Mouse (Mus musculus) cerebellum, adult 2 months (tissue): ENCODE measurements around the gene Stt3b. TPM values are rescaled to one million over a fixed set of nuclear protein-coding genes. Genes with fewer than 3 reads are reported as not detected.

Experiments
- DNase-seq, 2 experiments: peaks; one replicate each; pipeline ENCODE4 v3.0.0; 2021
- H3K27ac ChIP-seq: fragments of 200-500 bp; 2 replicates; pipeline ENCODE4 v1.5.1; 2012; ENCODE audit warnings: low read length, control low read depth, inconsistent platforms; ENCODE audit not compliant: insufficient read depth
- H3K27me3 ChIP-seq: fragments of 200-500 bp; 2 replicates; pipeline ENCODE4 v1.6.1; 2012; ENCODE audit warnings: inconsistent platforms, mild to moderate bottlenecking, low read length, moderate library complexity; ENCODE audit not compliant: control insufficient read depth, insufficient read depth
- H3K4me1 ChIP-seq: fragments of 200-500 bp; 2 replicates; pipeline ENCODE4 v1.6.1; 2011; ENCODE audit warnings: low read length; ENCODE audit not compliant: control insufficient read depth, insufficient read depth
- H3K4me3 ChIP-seq: fragments of 200-500 bp; replicated peaks from 2 replicates; pipeline ENCODE3; 2011; ENCODE audit warnings: mild to moderate bottlenecking, low read depth, low read length, control low read depth; ENCODE audit not compliant: insufficient read depth
- CTCF ChIP-seq: fragments of 200-500 bp; IDR thresholded peaks from 2 replicates; pipeline ENCODE4 v1.5.1; 2011; ENCODE audit warnings: low read depth, mild to moderate bottlenecking, control low read depth, low read length, moderate library complexity, borderline replicate concordance; ENCODE audit not compliant: insufficient read depth
- POLR2A ChIP-seq: fragments of 200-500 bp; IDR thresholded peaks from 2 replicates; pipeline ENCODE4 v1.6.1; 2011; ENCODE audit warnings: low read length, control low read depth, borderline replicate concordance; ENCODE audit not compliant: insufficient read depth
- WGBS: fragments of 180-500 bp; shearing (Covaris S2); methylation state at CpG from one replicate; pipeline ENCODE4 v1.1.7; 2018; 5-methylcytosine and 5-hydroxymethylcytosine counted together
- polyA plus RNA-seq: library from polyadenylated mRNA; depleted of rRNA; stranded (reverse); fragments of >200 nt; gene quantifications from 2 replicates; pipeline ENCODE4 v1.2.3, GENCODE M21; 2012

Gene Stt3b
- polyA plus RNA-seq, 1 experiment = 37.2 TPM

DNA sequence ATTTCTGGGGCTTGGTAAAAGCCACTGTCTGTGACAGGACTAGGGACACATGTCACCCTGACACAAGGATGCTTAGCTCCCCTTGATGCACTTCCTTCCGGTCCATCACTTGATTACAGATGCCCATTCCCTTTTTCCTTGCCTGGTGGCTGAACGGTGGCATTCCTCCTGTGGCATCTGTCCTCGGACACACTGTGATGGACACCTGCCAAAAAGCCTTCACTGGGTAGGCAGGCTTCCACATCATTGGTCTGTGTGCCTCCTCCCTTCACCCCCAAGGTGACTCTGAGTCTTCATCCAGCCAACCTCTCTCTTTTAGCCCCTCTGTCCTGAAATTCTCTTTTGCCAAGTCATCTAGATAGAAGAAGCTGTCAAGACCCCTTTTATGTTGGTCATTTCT, 78.7 kb downstream of the Stt3b start:
- Histone ChIP-seq H3K4me1 (peaks cover 6% of the 10 kb centered on the region; the same call in 1 of the 2 replicates), H3K27me3 (no peaks in the 10 kb centered on the region), H3K4me3 (no peak overlapping the region), H3K27ac (no peak overlapping the region)
- DNase-seq = no peak
- TF ChIP-seq POLR2A (no peak), CTCF (no peak)
- 36% methylated on average over 3 of the region's 3 CpGs for WGBS

DNA sequence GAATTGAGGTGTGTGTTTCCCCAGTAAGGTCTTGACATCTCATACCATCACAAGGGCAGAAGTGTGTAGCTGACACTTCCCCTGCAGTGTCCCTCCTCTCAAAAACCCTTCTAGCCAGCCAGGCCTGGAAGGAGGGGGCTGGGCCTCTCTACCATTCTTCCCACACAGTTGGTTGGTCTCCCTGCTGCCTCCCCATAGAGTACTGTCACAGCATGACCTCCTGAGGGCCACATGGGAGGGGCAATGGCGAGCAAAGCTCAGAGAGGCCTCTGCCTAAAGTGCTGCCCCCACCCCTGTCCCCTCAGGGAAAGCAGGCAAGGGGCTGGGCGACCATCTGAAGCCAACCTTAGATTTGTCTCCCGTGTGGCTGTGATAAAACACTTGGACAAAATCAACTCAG, 80.1 kb downstream of the Stt3b start:
- WGBS = 57% methylated on average over 3 of the region's 3 CpGs
- no peak for DNase-seq
- peaks cover 6% of the 10 kb centered on the region; the same call in 1 of the 2 replicates for H3K4me1 ChIP-seq
- H3K27ac ChIP-seq = no peak overlapping the region
- no peaks in the 10 kb centered on the region for H3K27me3 ChIP-seq
- TF ChIP-seq CTCF = no peak
- TF ChIP-seq POLR2A = no peak
- H3K4me3 ChIP-seq = no peak overlapping the region

DNA sequence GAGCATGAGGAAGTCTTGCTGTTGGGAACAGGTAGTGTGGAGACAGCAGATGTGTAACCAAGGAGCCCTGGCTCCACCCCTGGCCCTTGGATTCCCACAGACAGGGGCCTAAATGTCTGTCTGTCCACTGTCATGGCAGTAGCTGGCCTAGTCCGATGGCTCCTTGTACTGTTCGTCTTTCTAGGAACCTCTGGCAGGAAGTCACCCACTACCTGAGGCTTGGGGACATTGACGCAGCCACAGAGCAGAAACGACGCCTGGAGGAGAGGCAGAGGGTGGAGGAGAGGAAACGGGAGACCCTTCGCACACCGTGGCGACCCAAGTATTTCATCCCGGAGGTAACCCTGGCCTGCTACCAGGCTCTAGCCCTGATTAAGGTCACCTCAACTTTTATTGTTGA, 80.5 kb downstream of the Stt3b start:
- no peak for TF ChIP-seq CTCF
- no peak for TF ChIP-seq POLR2A
- no peak overlapping the region for H3K4me3 ChIP-seq
- peaks cover 6% of the 10 kb centered on the region; the same call in 1 of the 2 replicates for H3K4me1 ChIP-seq
- WGBS = 87% methylated on average over 10 of the region's 10 CpGs
- no peak overlapping the region for H3K27ac ChIP-seq
- H3K27me3 ChIP-seq = no peaks in the 10 kb centered on the region
- no peak for DNase-seq

- no peak for DNase-seq
- whole genome bisulfite sequencing = 72% methylated on average over 4 of the region's 4 CpGs
- no peaks in the 10 kb centered on the region for H3K27me3 ChIP-seq
- no peak overlapping the region for H3K27ac ChIP-seq
- TF ChIP-seq CTCF = no peak
- no peak for TF ChIP-seq POLR2A
- no peak overlapping the region for H3K4me3 ChIP-seq
- H3K4me1 ChIP-seq = peaks cover 4% of the 10 kb centered on the region; the same call in 1 of the 2 replicates
Observed at GRCm38 (mm10) chr9:115229145-115229544, 81.1 kb downstream of the Stt3b start.

- no peak overlapping the region for H3K4me3 ChIP-seq
- no peak for TF ChIP-seq CTCF
- 38% methylated on average over 7 of the region's 7 CpGs for WGBS
- no peaks in the 10 kb centered on the region for H3K4me1 ChIP-seq
- no peaks in the 10 kb centered on the region for H3K27me3 ChIP-seq
- H3K27ac ChIP-seq = no peak overlapping the region
- DNase-seq = no peak
Observed at GRCm38 (mm10) chr9:115224744-115225354, 85.4 kb downstream of the Stt3b start.

DNA sequence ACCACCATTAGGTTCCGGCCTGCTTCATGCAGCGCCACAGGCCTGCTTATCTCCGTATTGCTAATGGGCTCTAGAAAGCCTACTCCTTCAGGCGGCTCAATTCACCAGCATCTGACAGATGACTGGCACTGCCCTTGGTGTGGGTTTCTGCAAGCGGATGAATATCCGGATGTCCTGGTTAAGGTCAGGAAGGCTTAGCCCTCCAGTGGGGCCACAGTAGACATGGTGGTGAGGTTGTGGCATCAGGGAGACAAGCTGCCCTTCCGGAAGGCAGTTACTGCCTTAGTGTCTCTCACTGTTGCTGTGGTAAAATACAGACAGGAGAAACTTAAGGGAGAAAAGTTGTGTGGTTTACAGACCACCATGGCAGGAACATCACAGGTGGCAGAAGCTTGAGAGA, 89.0 kb downstream of the Stt3b start:
- WGBS = 96% methylated on average over 7 of the region's 7 CpGs

DNA sequence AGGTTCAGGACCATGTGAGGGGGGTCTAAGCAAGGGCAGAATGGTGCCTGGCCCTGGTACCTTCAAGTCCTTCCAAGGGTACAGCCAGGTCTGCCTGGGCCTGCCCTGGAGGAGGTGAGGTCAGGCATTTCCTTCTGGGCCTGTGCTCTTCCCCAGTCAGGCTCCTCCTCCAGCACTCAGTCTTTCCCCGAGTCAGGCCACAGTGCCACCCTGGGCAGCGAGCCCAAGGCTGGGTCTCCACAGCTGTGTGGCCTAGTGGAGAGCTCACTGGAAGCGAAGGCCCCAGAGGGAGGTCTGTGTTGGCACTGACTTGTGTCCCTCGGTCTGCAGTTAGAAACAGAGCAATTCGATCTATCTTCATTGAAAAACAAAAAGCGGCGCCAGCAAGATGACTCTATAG, 89.8 kb downstream of the Stt3b start:
- TF ChIP-seq CTCF = no peak
- TF ChIP-seq POLR2A = no peak
- 41% methylated on average over 7 of the region's 7 CpGs for WGBS
- no peak for DNase-seq
- H3K4me1 ChIP-seq = no peaks in the 10 kb centered on the region; the same call in 1 of the 2 replicates
- no peak overlapping the region for H3K4me3 ChIP-seq
- no peak overlapping the region for H3K27ac ChIP-seq
- H3K27me3 ChIP-seq = no peaks in the 10 kb centered on the region

More for the DNA sequence above, 89.0 kb downstream of the Stt3b start:
- Histone ChIP-seq H3K27me3 (no peaks in the 10 kb centered on the region), H3K4me1 (no peaks in the 10 kb centered on the region), H3K27ac (no peak overlapping the region), H3K4me3 (no peak overlapping the region)
- no peak for DNase-seq
- TF ChIP-seq CTCF = no peak
- TF ChIP-seq POLR2A = no peak

DNA sequence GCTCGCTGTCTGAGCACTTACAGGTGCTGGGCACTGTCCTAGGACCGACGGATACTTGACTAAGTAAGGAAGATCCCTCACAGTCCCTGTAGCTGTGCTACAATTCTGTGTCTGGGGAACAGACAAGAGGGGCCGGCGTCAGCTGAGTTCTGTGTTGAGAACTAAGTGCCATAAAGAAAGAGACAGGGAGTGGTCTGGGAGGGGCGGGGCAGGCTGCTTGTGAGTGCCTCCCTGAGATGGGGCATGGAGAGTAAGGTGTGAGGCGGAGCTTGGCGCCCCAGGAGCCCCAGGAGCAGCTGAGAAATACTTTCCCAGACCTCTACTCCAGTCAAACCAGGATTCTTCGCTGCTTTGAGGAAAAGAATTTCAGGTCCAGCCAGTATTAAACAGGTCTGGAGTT, 92.2 kb downstream of the Stt3b start:
- H3K27ac ChIP-seq = no peak overlapping the region
- no peak overlapping the region for H3K4me3 ChIP-seq
- no peaks in the 10 kb centered on the region for H3K27me3 ChIP-seq
- no peaks in the 10 kb centered on the region; the same call in 1 of the 2 replicates for H3K4me1 ChIP-seq
- no peak for DNase-seq
- 47% methylated on average over 9 of the region's 9 CpGs for WGBS
- TF ChIP-seq CTCF (no peak), POLR2A (no peak)
